Mouse (Mus musculus) MEL (cell line): Measurements from ENCODE around the gene Zfp648. TPM values are rescaled to one million over a fixed set of nuclear protein-coding genes. Genes with fewer than 3 reads are reported as not detected.

Experiments used
- DNase-seq: peaks from one replicate; pipeline ENCODE4 v3.0.0; 2011; ENCODE audit warnings: low read depth, low spot score
- H3K27ac ChIP-seq: 2 replicates; pipeline ENCODE4 v1.5.1; 2012; ENCODE audit warnings: low read depth, mild to moderate bottlenecking, control low read depth, low read length, moderate library complexity; ENCODE audit not compliant: control insufficient read depth
- H3K27me3 ChIP-seq, 2 experiments: fragments of 150-350 bp in 1 of 2; sonication (generic) in 1 of 2; 2 replicates each; pipeline ENCODE4 v1.6.1; 2012; ENCODE audit warnings: low read length in 2 of 2, mild to moderate bottlenecking in 2 of 2, improper control_type of control experiment in 1 of 2, moderate library complexity in 1 of 2; ENCODE audit not compliant: insufficient read depth in 2 of 2, control insufficient read depth in 1 of 2
- H3K36me3 ChIP-seq, 2 experiments: 2 replicates each; pipeline ENCODE4 v1.6.1; 2012 to 2014; ENCODE audit warnings: low read length in 2 of 2, improper control_type of control experiment in 1 of 2, inconsistent platforms in 1 of 2, mild to moderate bottlenecking in 1 of 2; ENCODE audit not compliant: insufficient read depth in 2 of 2, control insufficient read depth in 1 of 2
- H3K4me1 ChIP-seq, 2 experiments: fragments of 150-350 bp in 1 of 2; sonication (generic) in 1 of 2; 2 replicates each; pipeline ENCODE4 v1.6.1; 2012; ENCODE audit warnings: low read length in 2 of 2, improper control_type of control experiment in 1 of 2, mild to moderate bottlenecking in 1 of 2; ENCODE audit not compliant: insufficient read depth in 2 of 2, control insufficient read depth in 1 of 2
- H3K4me3 ChIP-seq, 2 experiments: fragments of 150-350 bp in 1 of 2; sonication (generic) in 1 of 2; 2 replicates each; pipeline ENCODE4 v1.5.1; 2012; ENCODE audit warnings: low read depth in 2 of 2, low read length in 2 of 2, mild to moderate bottlenecking in 2 of 2, moderate library complexity in 2 of 2, control low read depth in 1 of 2, improper control_type of control experiment in 1 of 2; ENCODE audit not compliant: control insufficient read depth in 1 of 2, insufficient read depth in 1 of 2
- H3K79me2 ChIP-seq: 2 replicates; pipeline ENCODE4 v1.6.1; 2012; ENCODE audit warnings: mild to moderate bottlenecking, low read length, moderate library complexity; ENCODE audit not compliant: control insufficient read depth, poor library complexity, insufficient read depth
- H3K9ac ChIP-seq: 2 replicates; pipeline ENCODE4 v1.6.1; 2012; ENCODE audit warnings: low read depth, mild to moderate bottlenecking, control low read depth, low read length, moderate library complexity; ENCODE audit not compliant: control insufficient read depth, poor library complexity, severe bottlenecking
- H3K9me3 ChIP-seq: fragments of 150-350 bp; sonication (generic); replicated peaks from 2 replicates; pipeline ENCODE4 v1.6.1; 2012; ENCODE audit warnings: mild to moderate bottlenecking, low read length, improper control_type of control experiment, moderate library complexity; ENCODE audit not compliant: insufficient read depth
- CHD2 ChIP-seq: IDR thresholded peaks from 2 replicates; pipeline ENCODE4 v1.6.1; 2011; ENCODE audit warnings: low read length, improper control_type of control experiment
- E2F4 ChIP-seq: IDR thresholded peaks from 2 replicates; pipeline ENCODE4 v1.6.1; 2011; ENCODE audit warnings: low read depth, low read length, improper control_type of control experiment, borderline replicate concordance
- EP300 ChIP-seq, 2 experiments: IDR thresholded peaks; 2 replicates each; pipeline ENCODE4 v1.6.1; 2011; ENCODE audit warnings: improper control_type of control experiment in 2 of 2, low read length in 2 of 2, low read depth in 1 of 2, mild to moderate bottlenecking in 1 of 2
- ETS1 ChIP-seq: IDR thresholded peaks from 2 replicates; pipeline ENCODE4 v1.6.1; 2012; ENCODE audit warnings: low read depth, mild to moderate bottlenecking, inconsistent platforms, low read length, improper control_type of control experiment, moderate library complexity
- GATA1 ChIP-seq: IDR thresholded peaks from 2 replicates; pipeline ENCODE4 v1.6.1; 2011; ENCODE audit warnings: low read depth, low read length, improper control_type of control experiment
- HCFC1 ChIP-seq: IDR thresholded peaks from 2 replicates; pipeline ENCODE4 v1.6.1; 2012; ENCODE audit warnings: low read depth, mild to moderate bottlenecking, inconsistent platforms, low read length, improper control_type of control experiment, moderate library complexity
- JUND ChIP-seq: IDR thresholded peaks from 2 replicates; pipeline ENCODE4 v1.6.1; 2011; ENCODE audit warnings: low read depth, mild to moderate bottlenecking, improper control_type of control experiment, low read length
- MEF2A ChIP-seq: IDR thresholded peaks from 2 replicates; pipeline ENCODE4 v1.6.1; 2014; ENCODE audit warnings: low read depth, mild to moderate bottlenecking, inconsistent platforms, low read length, improper control_type of control experiment; ENCODE audit not compliant: poor library complexity, insufficient replicate concordance, severe bottlenecking; ENCODE audit errors: extremely low read depth
- MYC ChIP-seq: IDR thresholded peaks from 2 replicates; pipeline ENCODE4 v1.6.1; 2011; ENCODE audit warnings: low read depth, mild to moderate bottlenecking, low read length, improper control_type of control experiment, moderate library complexity
- POLR2AphosphoS5 ChIP-seq: IDR thresholded peaks from 2 replicates; pipeline ENCODE4 v1.6.1; 2012; ENCODE audit warnings: low read depth, borderline replicate concordance, mild to moderate bottlenecking, inconsistent platforms, low read length, moderate library complexity, mixed read lengths
- RAD21 ChIP-seq: IDR thresholded peaks from 2 replicates; pipeline ENCODE4 v1.6.1; 2011; ENCODE audit warnings: mild to moderate bottlenecking, low read depth, low read length, improper control_type of control experiment
- RCOR1 ChIP-seq: IDR thresholded peaks from 2 replicates; pipeline ENCODE4 v1.6.1; 2012; ENCODE audit warnings: low read depth, mild to moderate bottlenecking, inconsistent platforms, low read length, improper control_type of control experiment
- TAL1 ChIP-seq: IDR thresholded peaks from 2 replicates; pipeline ENCODE4 v1.6.1; 2012; ENCODE audit warnings: mild to moderate bottlenecking, inconsistent platforms, low read length, moderate library complexity, mixed read lengths
- TCF12 ChIP-seq: IDR thresholded peaks from 2 replicates; pipeline ENCODE4 v1.6.1; 2014; ENCODE audit warnings: low read depth, mild to moderate bottlenecking, inconsistent platforms, low read length, improper control_type of control experiment, moderate library complexity
- UBTF ChIP-seq: IDR thresholded peaks from 2 replicates; pipeline ENCODE4 v1.6.1; 2012; ENCODE audit warnings: low read depth, mild to moderate bottlenecking, inconsistent platforms, low read length, improper control_type of control experiment, moderate library complexity, borderline replicate concordance; ENCODE audit not compliant: insufficient read depth
- USF1 ChIP-seq: IDR thresholded peaks from 2 replicates; pipeline ENCODE4 v1.6.1; 2014; ENCODE audit warnings: low read depth, mild to moderate bottlenecking, inconsistent platforms, low read length, improper control_type of control experiment, moderate library complexity
- ZC3H11A ChIP-seq: IDR thresholded peaks from 2 replicates; pipeline ENCODE4 v1.6.1; 2012; ENCODE audit warnings: low read depth, mild to moderate bottlenecking, inconsistent platforms, low read length, improper control_type of control experiment
- ZNF384 ChIP-seq: IDR thresholded peaks from 2 replicates; pipeline ENCODE4 v1.6.1; 2012; ENCODE audit warnings: low read depth, mild to moderate bottlenecking, inconsistent platforms, low read length, improper control_type of control experiment
- polyA plus RNA-seq, 2 experiments: library from polyadenylated mRNA; stranded (reverse) in 1 of 2; unstranded in 1 of 2; fragments of >175 nt in 1 of 2; fragments of >200 nt in 1 of 2; gene quantifications; 2 replicates each; pipeline versions ENCODE4 v1.2.1 to v1.2.4; 2012; ENCODE audit warnings: low replicate concordance in 2 of 2, low read depth in 1 of 2; ENCODE audit not compliant: insufficient read length in 2 of 2, insufficient read depth in 1 of 2, missing spikeins in 1 of 2
- total RNA-seq: library from RNA; depleted of rRNA; stranded (reverse); fragments of 300-350 nt; gene quantifications from 2 replicates; pipeline ENCODE4 v1.2.3, GENCODE M21; 2012

The Zfp648 gene
- total and polyA plus RNA-seq, 3 experiments, result not detected

DNA sequence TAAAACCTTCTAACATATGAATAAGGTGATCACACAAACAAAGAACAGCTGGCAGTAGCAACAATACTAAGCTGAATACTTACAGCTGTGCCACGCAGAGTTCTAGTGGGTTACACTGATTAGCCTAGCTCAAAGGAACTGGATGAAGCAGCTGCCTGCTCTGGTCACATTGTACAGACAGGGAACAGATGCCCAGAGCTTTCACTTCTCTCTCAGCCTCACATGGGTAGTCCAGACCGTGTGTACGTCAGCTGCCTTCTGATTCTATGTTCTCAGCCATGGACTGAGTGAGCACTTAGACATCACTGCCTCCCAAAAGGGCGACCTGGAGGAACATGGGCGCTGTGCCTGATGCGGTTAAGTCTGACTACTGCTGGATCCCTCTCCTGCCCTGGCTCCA lies 25.7 kb upstream of the Zfp648 start:
- Histone ChIP-seq H3K9ac (no peak overlapping the region), H3K27me3 (no peaks in the 10 kb centered on the region), H3K79me2 (no peaks in the 10 kb centered on the region), H3K9me3 (no peaks in the 10 kb centered on the region), H3K36me3 (no peaks in the 10 kb centered on the region), H3K27ac (no peak overlapping the region), H3K4me1 (no peaks in the 10 kb centered on the region), H3K4me3 (no peak overlapping the region)
- no peak for DNase-seq
- TF ChIP-seq MEF2A, result no peak
- no peak for TF ChIP-seq POLR2AphosphoS5
- TF ChIP-seq JUND, result no peak
- no peak for TF ChIP-seq TAL1

DNA sequence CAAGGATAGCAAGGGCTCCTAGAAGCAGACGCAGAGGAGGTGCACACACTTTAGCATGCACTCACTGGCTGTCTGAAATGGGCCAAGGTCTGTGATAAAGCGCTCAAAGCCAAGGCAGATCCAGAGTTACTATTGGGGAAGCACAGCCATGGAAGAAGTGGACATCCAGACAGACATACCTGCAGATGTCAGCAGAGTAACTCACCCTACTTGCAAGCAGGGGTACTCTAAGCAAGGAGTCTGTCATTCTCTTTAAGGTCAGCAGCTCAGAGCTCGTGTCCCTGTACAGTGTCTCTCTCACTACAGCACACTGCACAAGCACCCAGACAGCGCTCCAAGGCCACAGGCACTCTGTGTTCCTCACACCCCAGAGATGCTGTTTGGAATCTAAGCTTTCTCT lies 23.2 kb upstream of the Zfp648 start:
- TF ChIP-seq USF1 (no peak), ZC3H11A (no peak), UBTF (no peak), RAD21 (no peak), TCF12 (no peak), EP300 (IDR thresholded peaks at IDR 0.05; ENCODE audit: low read depth in 1 of 2, low read length in 2 of 2) (no peak), GATA1 (no peak), ETS1 (no peak), HCFC1 (no peak), JUND (no peak), CHD2 (no peak), RCOR1 (no peak), MEF2A (no peak), MYC (no peak), E2F4 (no peak), ZNF384 (no peak)
- Histone ChIP-seq H3K79me2 (no peaks in the 10 kb centered on the region), H3K4me3 (no peak overlapping the region)

More for the DNA sequence above, 23.2 kb upstream of the Zfp648 start:
- Histone ChIP-seq H3K9ac (no peak overlapping the region), H3K36me3 (no peaks in the 10 kb centered on the region), H3K27ac (no peak overlapping the region), H3K9me3 (no peaks in the 10 kb centered on the region), H3K4me1 (no peaks in the 10 kb centered on the region), H3K27me3 (no peaks in the 10 kb centered on the region)
- DNase-seq, result no peak
